Mouse (Mus musculus) lung, embryonic 14.5 days (tissue): ENCODE data around the gene Mroh2a. TPM values are rescaled to one million over a fixed set of nuclear protein-coding genes. Genes with fewer than 3 reads are reported as not detected.
A peak's percentile ranks its signal among the peaks of the same experiment; 100 is the strongest.

Experiments
- ATAC-seq: fragments of 200-750 bp; cut with Nextera tagmentation; 2 replicates; pipeline ENCODE4 v1.8.0; 2017; ENCODE audit warnings: mild to moderate bottlenecking, moderate TSS enrichment, moderate library complexity; ENCODE audit not compliant: insufficient read depth
- DNase-seq: peaks from one replicate; pipeline ENCODE4 v3.0.0-alpha.2; 2015
- H3K27ac ChIP-seq: fragments of 300-500 bp; sonication (generic); 2 replicates; pipeline ENCODE4 v1.5.1; 2014; ENCODE audit warnings: low read depth, mild to moderate bottlenecking, moderate library complexity
- H3K27me3 ChIP-seq: fragments of 300-500 bp; sonication (generic); 2 replicates; pipeline ENCODE4 v1.6.1; 2014; ENCODE audit warnings: low read length, control low read depth; ENCODE audit not compliant: insufficient read depth
- H3K36me3 ChIP-seq: fragments of 300-500 bp; sonication (generic); 2 replicates; pipeline ENCODE4 v1.6.1; 2014; ENCODE audit warnings: control low read depth; ENCODE audit not compliant: insufficient read depth
- H3K4me1 ChIP-seq: fragments of 300-500 bp; sonication (generic); 2 replicates; pipeline ENCODE4 v1.6.1; 2014; ENCODE audit warnings: antibody characterized with exemption, control low read depth; ENCODE audit not compliant: insufficient read depth
- H3K4me2 ChIP-seq: fragments of 300-500 bp; sonication (generic); 2 replicates; pipeline ENCODE4 v1.6.1; 2014; ENCODE audit warnings: mild to moderate bottlenecking
- H3K4me3 ChIP-seq: fragments of 300-500 bp; sonication (generic); 2 replicates; pipeline ENCODE4 v1.5.1; 2014; ENCODE audit warnings: low read depth, low read length
- H3K9ac ChIP-seq: fragments of 300-500 bp; sonication (generic); 2 replicates; pipeline ENCODE4 v1.6.1; 2014
- H3K9me3 ChIP-seq: fragments of 300-500 bp; sonication (generic); 2 replicates; pipeline ENCODE4 v1.6.1; 2016; ENCODE audit warnings: low read depth, low read length, control low read depth
- CTCF ChIP-seq: IDR thresholded peaks from 2 replicates; pipeline ENCODE4 v1.5.1; 2016; ENCODE audit warnings: antibody characterized with exemption, low read depth
- WGBS: fragments of 180-500 bp; shearing (Covaris S2); extraction: QIAGEN DNeasy Blood & Tissue Kit; methylation state at CpG from one replicate; pipeline ENCODE4 v1.1.7; 2014; 5-methylcytosine and 5-hydroxymethylcytosine counted together
- polyA plus RNA-seq: library from polyadenylated mRNA; unstranded; fragments of >200 nt; fragmentation: Nextera tagmentation; extraction: Ambion mirVana; gene quantifications from 2 replicates; pipeline ENCODE4 v1.2.1, GENCODE M21; 2014

Gene Mroh2a
- polyA plus RNA-seq, 1 experiment from 2014 or later: 2.1 TPM

DNA sequence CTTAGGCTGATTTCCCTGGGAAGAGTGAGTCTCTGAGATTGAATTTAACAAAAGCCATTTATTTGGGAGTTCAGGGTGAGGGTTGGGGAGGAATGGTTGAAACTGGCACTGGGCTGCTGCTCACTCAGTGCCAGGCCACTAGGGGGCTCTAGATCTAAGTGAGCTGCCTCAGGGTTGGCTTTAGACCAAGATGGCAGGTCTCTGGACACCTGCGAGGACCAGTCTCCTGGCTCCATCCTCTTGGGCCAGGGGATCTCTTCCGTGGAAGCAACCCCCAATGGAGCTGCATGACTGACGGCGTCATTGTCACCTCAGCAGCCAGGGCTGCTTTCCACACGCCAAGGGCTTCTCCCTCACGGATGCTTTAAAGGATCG, 58.1 kb downstream of the Mroh2a start:
- Histone ChIP-seq H3K36me3 (no peaks in the 10 kb centered on the region), H3K4me1 (no peaks in the 10 kb centered on the region), H3K27me3 (no peaks in the 10 kb centered on the region), H3K9ac (no peak overlapping the region), H3K9me3 (peaks cover 48% of the 10 kb centered on the region), H3K4me2 (no peak overlapping the region), H3K4me3 (no peak overlapping the region), H3K27ac (no peak overlapping the region)
- WGBS: 62% methylated on average over 7 of the region's 7 CpGs
- no peak for ATAC-seq
- TF ChIP-seq CTCF: peak; percentile 62
- no peak for DNase-seq

GRCm38 (mm10) chr1:88285652-88286051, 58.9 kb downstream of the Mroh2a start:
- DNase-seq (no peak), ATAC-seq (no peak)
- 63% methylated on average over 5 of the region's 5 CpGs for WGBS
- Histone ChIP-seq H3K27ac (no peak overlapping the region), H3K27me3 (no peaks in the 10 kb centered on the region), H3K4me2 (no peak overlapping the region), H3K9me3 (peaks cover 48% of the 10 kb centered on the region), H3K4me3 (no peak overlapping the region), H3K9ac (no peak overlapping the region), H3K36me3 (no peaks in the 10 kb centered on the region), H3K4me1 (no peaks in the 10 kb centered on the region)
- no peak for TF ChIP-seq CTCF

DNA sequence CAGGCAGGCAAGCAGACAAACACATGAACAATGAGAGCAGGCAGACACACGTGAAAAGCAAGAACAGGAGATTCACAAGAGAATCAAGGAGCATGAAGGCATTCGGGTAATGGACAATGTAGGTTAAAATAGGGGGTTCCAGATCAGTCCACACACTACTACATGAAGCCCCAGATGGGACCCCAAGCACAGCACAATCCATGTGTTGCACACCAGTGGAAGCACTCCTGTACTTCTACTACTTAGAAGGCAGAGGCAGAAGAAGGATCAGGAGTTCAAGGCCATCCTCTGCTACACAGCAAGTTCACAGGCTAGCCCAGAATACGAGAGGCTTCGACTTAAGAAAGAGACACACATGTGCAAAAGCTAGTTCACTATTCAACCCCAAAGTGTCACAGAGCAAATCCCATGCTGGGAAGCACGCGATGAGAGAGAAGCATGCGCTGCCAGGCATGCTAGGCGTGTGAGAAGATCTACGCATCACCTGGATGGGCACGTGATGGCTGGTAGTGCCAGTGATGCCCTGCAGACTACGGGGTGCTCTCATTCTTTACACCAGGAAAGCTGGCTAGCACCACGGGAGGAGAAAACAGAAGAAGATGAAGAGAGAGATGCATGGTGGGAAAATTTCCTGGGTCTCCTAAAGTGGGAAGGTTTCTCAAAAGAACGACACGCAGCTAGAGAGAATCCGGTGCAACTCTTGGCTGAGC, 59.5 kb downstream of the Mroh2a start:
- Histone ChIP-seq H3K9ac (no peak overlapping the region), H3K36me3 (no peaks in the 10 kb centered on the region), H3K4me1 (no peaks in the 10 kb centered on the region), H3K27ac (no peak overlapping the region), H3K9me3 (peaks cover 49% of the 10 kb centered on the region), H3K4me3 (no peak overlapping the region), H3K27me3 (no peaks in the 10 kb centered on the region), H3K4me2 (no peak overlapping the region)
- 81% methylated on average over 15 of the region's 15 CpGs for WGBS
- DNase-seq (no peak), ATAC-seq (no peak)
- no peak for TF ChIP-seq CTCF

DNA sequence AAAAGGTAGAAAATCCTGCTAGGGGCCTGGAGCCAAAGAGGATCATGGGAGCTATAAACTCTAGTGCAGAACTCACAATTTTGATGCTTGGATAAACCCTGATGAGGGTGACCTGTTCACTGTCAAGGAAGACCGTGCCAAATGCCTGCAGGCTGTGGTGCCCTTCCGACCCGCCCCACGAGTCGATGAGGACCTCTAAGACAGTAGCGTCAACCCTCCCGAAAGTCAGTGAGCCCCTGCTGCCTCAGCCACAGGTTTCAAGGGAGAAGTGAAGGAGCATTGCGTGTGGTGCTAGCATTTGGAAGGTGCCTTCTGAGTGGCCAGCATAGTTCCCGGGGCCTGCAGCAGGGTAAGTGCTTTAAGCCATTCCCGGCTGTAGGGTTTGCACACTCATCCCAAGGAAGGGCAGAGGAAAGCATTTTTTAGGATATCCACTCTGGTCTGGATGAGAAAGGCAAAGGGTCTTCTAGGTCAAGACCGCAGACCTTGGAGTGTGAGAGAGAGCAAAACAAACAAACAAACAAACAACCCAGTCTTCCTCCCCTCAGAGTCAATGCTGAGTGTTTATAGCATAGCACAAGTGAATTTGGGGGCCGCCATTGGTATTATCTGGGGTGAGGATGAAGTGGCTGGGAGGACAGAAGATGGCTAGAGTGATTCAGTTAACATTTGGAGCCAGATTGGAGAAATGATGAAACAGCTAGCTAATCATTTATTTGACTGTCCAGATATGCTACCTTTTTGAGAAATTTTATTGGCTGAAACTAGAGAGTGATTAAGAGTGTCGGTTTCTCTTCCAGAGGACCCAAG, 60.3 kb downstream of the Mroh2a start:
- Histone ChIP-seq H3K4me3 (no peak overlapping the region), H3K27me3 (no peaks in the 10 kb centered on the region), H3K4me1 (no peaks in the 10 kb centered on the region), H3K36me3 (no peaks in the 10 kb centered on the region), H3K4me2 (no peak overlapping the region), H3K27ac (no peak overlapping the region), H3K9me3 (peaks cover 55% of the 10 kb centered on the region), H3K9ac (no peak overlapping the region)
- ATAC-seq (no peak), DNase-seq (no peak)
- whole genome bisulfite sequencing: 73% methylated on average over 13 of the region's 13 CpGs
- TF ChIP-seq CTCF: no peak

- TF ChIP-seq CTCF: peak; percentile 87
- H3K4me3 ChIP-seq: no peak overlapping the region
- 35% methylated on average over 5 of the region's 5 CpGs for WGBS
- no peak overlapping the region for H3K9ac ChIP-seq
- no peak for ATAC-seq
- no peak overlapping the region for H3K27ac ChIP-seq
- H3K27me3 ChIP-seq: no peaks in the 10 kb centered on the region
- peaks cover 54% of the 10 kb centered on the region for H3K9me3 ChIP-seq
- DNase-seq: peak; percentile 86
- H3K4me2 ChIP-seq: no peak overlapping the region
- no peaks in the 10 kb centered on the region for H3K4me1 ChIP-seq
- no peaks in the 10 kb centered on the region for H3K36me3 ChIP-seq
Measured at GRCm38 (mm10) chr1:88287697-88287980, 60.9 kb downstream of the Mroh2a start.

GRCm38 (mm10) chr1:88288056-88288788, 61.4 kb downstream of the Mroh2a start:
- no peaks in the 10 kb centered on the region for H3K4me1 ChIP-seq
- no peaks in the 10 kb centered on the region for H3K27me3 ChIP-seq
- no peak overlapping the region for H3K9ac ChIP-seq
- H3K9me3 ChIP-seq: peaks cover 49% of the 10 kb centered on the region
- DNase-seq: no peak
- H3K36me3 ChIP-seq: no peaks in the 10 kb centered on the region
- WGBS: 36% methylated on average over 3 of the region's 3 CpGs
- no peak overlapping the region for H3K27ac ChIP-seq
- no peak overlapping the region for H3K4me2 ChIP-seq
- ATAC-seq: no peak
- no peak overlapping the region for H3K4me3 ChIP-seq
- no peak for TF ChIP-seq CTCF

GRCm38 (mm10) chr1:88288789-88289127, 62.0 kb downstream of the Mroh2a start:
- H3K4me3 ChIP-seq: no peak overlapping the region
- no peak overlapping the region for H3K4me2 ChIP-seq
- no peaks in the 10 kb centered on the region for H3K36me3 ChIP-seq
- TF ChIP-seq CTCF: no peak
- no peaks in the 10 kb centered on the region for H3K27me3 ChIP-seq
- peaks cover 45% of the 10 kb centered on the region for H3K9me3 ChIP-seq
- ATAC-seq (no peak), DNase-seq (no peak)
- H3K9ac ChIP-seq: no peak overlapping the region
- H3K4me1 ChIP-seq: no peaks in the 10 kb centered on the region
- no peak overlapping the region for H3K27ac ChIP-seq
- WGBS: 63% methylated on average over 3 of the region's 3 CpGs
